Mouse (Mus musculus): ENCODE data around the gene Tmprss12. TPM values are rescaled to one million over a fixed set of nuclear protein-coding genes. Genes with fewer than 3 reads are reported as not detected.
"Not testable (repeated sequence)": the region's sequence is repeated elsewhere in the genome, so short reads cannot be mapped to it uniquely, and the experiment has no call there.

Tmprss12 gene
- polyA plus RNA-seq, 1 experiment, result not detected

DNA sequence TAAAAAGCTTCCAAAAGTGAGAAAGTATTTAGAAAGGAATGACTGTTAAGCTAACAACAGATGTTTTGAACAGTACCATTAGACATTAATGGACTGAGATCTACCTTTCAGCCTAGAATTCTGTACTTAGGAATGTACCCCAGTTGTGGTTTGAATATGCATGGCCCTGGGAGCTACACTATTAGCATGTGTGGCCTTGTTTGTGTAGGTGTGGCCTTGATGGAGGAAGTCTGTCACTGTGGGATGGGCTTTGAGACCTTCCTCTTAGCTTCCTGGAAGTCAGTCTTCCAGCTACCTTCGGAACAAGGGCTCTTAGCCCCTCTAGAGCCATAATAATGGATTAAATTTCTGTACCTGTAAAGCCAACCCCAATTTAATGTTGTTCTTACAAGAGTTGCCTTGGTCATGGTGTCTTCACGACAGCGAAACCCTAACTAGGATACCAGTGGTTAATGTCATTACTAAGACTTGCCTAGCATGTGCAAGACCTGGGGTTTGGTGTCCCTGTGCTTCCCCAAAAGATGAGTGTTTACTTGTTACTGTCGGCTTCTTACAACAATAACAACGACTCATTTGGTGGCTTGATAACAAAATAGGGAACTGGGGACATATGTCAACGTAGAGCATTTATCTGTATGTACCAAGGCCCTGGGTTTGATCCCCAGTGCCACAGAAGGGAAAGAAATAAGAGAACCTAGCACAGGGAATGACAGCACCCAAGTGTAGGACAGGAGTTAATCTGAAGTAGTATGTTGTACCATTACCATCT, 31.8 kb upstream of the Tmprss12 start:
- DNase-seq, result no peak
- no peak overlapping the region for H3K4me3 ChIP-seq (replicated peaks; ENCODE audit: insufficient read depth, low read depth, low read length)
- no peak overlapping the region for H3K27ac ChIP-seq (ENCODE audit: insufficient read depth, low read length)
- no peaks in the 10 kb centered on the region; the same call in 1 of the 2 replicates for H3K4me1 ChIP-seq (ENCODE audit: control insufficient read depth, insufficient read depth, low read length)
- 96% methylated on average over 6 of the region's 6 CpGs for WGBS
- no peak for TF ChIP-seq CTCF (IDR thresholded peaks at IDR 0.05; ENCODE audit: borderline replicate concordance, insufficient read depth, low read depth, low read length)
- TF ChIP-seq POLR2A (IDR thresholded peaks at IDR 0.05; ENCODE audit: borderline replicate concordance, insufficient read depth, low read length), result no peak
- H3K27me3 ChIP-seq (ENCODE audit: control insufficient read depth, insufficient read depth, low read length), result no peaks in the 10 kb centered on the region

DNA sequence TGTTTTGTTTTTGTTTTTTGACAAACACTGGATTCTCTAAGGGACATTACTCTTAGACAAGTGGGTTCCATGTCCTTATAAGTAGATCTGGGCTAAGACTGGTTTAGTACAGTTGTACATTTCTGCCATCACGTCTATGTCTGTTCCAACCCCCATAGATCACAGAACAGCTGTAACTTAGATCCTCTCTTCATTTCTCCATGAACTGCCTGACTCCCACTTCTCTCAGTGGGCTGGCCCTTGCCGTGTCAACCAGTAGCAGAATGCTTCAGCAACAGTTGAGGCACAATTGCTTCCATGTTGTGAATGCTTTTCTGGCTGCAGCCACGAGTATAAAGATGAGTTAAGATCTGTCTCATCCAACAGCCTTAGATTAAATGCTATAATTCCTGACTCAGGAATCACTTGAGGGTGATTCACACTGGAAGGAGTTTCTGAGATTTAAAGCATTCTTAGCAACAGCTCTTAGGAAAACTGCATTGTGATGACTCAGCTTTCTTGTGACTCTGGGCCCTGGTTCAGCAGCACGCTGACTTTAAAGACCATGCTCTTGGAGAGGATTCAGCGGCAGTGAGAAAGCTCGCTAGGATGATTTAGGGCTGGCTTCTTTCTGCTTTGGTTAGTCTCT, 29.4 kb upstream of the Tmprss12 start:
- Histone ChIP-seq H3K4me3 (replicated peaks; ENCODE audit: insufficient read depth, low read depth, low read length) (no peak overlapping the region), H3K27me3 (ENCODE audit: control insufficient read depth, insufficient read depth, low read length) (no peaks in the 10 kb centered on the region), H3K27ac (ENCODE audit: insufficient read depth, low read length) (no peak overlapping the region), H3K4me1 (ENCODE audit: control insufficient read depth, insufficient read depth, low read length) (no peaks in the 10 kb centered on the region)
- DNase-seq, result no peak
- WGBS, result 61% methylated on average over 6 of the region's 6 CpGs
- TF ChIP-seq CTCF (IDR thresholded peaks at IDR 0.05; ENCODE audit: borderline replicate concordance, insufficient read depth, low read depth, low read length) (no peak), POLR2A (IDR thresholded peaks at IDR 0.05; ENCODE audit: borderline replicate concordance, insufficient read depth, low read length) (no peak)

DNA sequence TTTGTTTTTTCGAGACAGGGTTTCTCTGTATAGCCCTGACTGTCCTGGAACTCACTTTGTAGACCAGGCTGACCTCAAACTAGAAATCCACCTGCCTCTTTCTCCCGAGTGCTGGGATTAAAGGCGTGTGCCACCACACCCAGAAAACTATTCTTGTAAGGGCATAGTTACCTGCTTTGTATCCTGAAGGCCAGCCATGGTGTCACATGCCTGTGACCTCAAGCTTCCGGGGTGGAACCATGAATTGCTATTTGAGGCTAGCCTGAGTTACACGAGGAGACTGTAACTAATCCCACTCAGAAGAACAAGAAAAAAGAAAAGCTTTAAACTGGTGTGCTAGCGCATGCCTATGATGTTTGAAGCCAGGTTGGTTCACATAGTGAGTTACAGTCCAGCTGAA, 24.3 kb upstream of the Tmprss12 start:
- WGBS, result 92% methylated on average over 6 of the region's 6 CpGs
- TF ChIP-seq POLR2A (IDR thresholded peaks at IDR 0.05; ENCODE audit: borderline replicate concordance, insufficient read depth, low read length), result no peak
- no peak for TF ChIP-seq CTCF (IDR thresholded peaks at IDR 0.05; ENCODE audit: borderline replicate concordance, insufficient read depth, low read depth, low read length)

DNA sequence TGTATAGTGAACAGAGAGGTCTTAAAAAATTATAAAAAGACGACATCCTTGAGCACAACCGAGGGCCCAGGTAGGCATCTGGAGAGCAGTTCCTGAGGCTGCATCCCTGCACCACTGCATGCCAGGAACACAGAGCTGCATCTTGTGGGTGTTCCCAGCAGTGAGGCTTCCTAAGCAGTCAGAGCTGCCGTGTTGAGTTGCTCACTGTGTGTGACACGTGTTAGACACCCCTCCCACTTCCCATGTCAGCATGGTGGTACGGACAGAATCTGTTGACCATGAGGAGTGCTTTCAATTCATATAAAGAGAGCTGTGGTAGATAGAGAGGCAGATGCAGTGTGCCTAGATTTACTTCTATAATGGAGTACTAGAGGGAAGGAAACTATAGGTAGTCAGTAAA, 23.3 kb upstream of the Tmprss12 start:
- no peak for DNase-seq
- no peak overlapping the region for H3K27ac ChIP-seq (ENCODE audit: insufficient read depth, low read length)
- H3K4me3 ChIP-seq (replicated peaks; ENCODE audit: insufficient read depth, low read depth, low read length), result no peak overlapping the region
- H3K27me3 ChIP-seq (ENCODE audit: control insufficient read depth, insufficient read depth, low read length), result no peaks in the 10 kb centered on the region
- 65% methylated on average over 5 of the region's 5 CpGs for WGBS
- no peaks in the 10 kb centered on the region for H3K4me1 ChIP-seq (ENCODE audit: control insufficient read depth, insufficient read depth, low read length)
- TF ChIP-seq CTCF (IDR thresholded peaks at IDR 0.05; ENCODE audit: borderline replicate concordance, insufficient read depth, low read depth, low read length), result no peak
- no peak for TF ChIP-seq POLR2A (IDR thresholded peaks at IDR 0.05; ENCODE audit: borderline replicate concordance, insufficient read depth, low read length)

More for the DNA sequence above, 24.3 kb upstream of the Tmprss12 start:
- Histone ChIP-seq H3K4me1 (ENCODE audit: control insufficient read depth, insufficient read depth, low read length) (no peaks in the 10 kb centered on the region), H3K27ac (ENCODE audit: insufficient read depth, low read length) (no peak overlapping the region), H3K4me3 (replicated peaks; ENCODE audit: insufficient read depth, low read depth, low read length) (no peak overlapping the region), H3K27me3 (ENCODE audit: control insufficient read depth, insufficient read depth, low read length) (no peaks in the 10 kb centered on the region)
- DNase-seq, result no peak

DNA sequence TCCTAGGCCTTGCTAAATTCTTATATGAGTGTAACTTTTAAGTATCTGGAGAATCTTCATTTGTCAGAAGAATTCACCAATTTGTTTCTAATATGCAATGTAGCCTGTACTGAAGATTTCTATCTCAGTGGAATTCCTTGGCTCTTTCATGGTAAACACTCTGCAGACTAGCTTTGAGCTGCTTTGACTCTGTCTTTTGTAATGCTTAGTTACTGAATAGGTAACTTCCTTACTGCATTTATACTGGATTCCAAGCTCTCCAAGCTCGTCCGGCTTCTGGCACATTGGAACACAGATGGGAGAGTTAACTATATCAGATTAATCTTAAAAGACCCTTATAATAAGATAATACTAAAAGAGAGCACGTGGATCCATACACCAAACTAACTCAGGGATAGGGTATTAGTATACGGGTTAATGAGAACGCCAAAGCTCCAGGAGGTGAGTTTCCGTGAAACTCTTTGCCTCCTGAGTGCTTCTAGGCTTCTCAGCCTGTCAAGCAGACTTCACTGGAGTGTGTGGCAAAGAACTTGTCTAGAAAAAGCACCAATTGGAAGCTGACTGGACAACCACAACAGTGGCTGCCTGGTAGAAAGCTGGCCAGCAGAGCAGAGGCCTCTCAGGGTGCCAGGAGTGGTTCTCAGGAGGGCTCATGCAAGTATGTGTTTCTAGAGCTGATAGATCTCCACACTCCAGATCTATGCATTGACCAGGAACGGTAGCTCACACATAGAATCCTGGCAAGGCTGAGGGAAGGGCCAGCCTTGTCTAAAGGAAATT, 21.8 kb upstream of the Tmprss12 start:
- Histone ChIP-seq H3K27me3 (ENCODE audit: control insufficient read depth, insufficient read depth, low read length) (no peaks in the 10 kb centered on the region), H3K27ac (ENCODE audit: insufficient read depth, low read length) (no peak overlapping the region), H3K4me1 (ENCODE audit: control insufficient read depth, insufficient read depth, low read length) (no peaks in the 10 kb centered on the region), H3K4me3 (replicated peaks; ENCODE audit: insufficient read depth, low read depth, low read length) (no peak overlapping the region)
- WGBS, result 96% methylated on average over 7 of the region's 7 CpGs
- TF ChIP-seq CTCF (IDR thresholded peaks at IDR 0.05; ENCODE audit: borderline replicate concordance, insufficient read depth, low read depth, low read length), result no peak
- no peak for TF ChIP-seq POLR2A (IDR thresholded peaks at IDR 0.05; ENCODE audit: borderline replicate concordance, insufficient read depth, low read length)
- DNase-seq, result no peak

DNA sequence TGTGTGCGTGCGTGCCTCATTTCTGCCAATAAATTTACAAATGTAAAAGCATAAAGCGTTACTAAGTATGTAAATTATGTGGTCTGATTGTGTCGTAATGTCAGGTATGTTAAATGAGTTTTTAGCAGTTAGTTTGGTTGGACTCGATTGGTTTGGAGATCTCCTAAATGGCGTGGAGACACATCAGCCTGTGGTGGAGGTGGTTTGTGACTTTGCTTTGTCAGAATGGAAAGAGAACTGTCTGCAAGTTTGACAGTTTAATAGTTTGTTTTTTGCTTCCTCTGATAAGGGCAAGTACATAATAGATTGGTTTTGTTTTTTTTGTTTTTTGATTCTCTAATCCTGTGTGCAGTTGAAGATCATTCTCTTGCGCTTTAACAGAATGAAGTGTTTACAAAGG, 20.3 kb upstream of the Tmprss12 start:
- DNase-seq; H3K4me1 ChIP-seq (ENCODE audit: control insufficient read depth, insufficient read depth, low read length); H3K27me3 ChIP-seq (ENCODE audit: control insufficient read depth, insufficient read depth, low read length); H3K4me3 ChIP-seq (replicated peaks; ENCODE audit: insufficient read depth, low read depth, low read length); H3K27ac ChIP-seq (ENCODE audit: insufficient read depth, low read length): not testable (repeated sequence)
- 89% methylated on average over 7 of the region's 7 CpGs for WGBS

DNA sequence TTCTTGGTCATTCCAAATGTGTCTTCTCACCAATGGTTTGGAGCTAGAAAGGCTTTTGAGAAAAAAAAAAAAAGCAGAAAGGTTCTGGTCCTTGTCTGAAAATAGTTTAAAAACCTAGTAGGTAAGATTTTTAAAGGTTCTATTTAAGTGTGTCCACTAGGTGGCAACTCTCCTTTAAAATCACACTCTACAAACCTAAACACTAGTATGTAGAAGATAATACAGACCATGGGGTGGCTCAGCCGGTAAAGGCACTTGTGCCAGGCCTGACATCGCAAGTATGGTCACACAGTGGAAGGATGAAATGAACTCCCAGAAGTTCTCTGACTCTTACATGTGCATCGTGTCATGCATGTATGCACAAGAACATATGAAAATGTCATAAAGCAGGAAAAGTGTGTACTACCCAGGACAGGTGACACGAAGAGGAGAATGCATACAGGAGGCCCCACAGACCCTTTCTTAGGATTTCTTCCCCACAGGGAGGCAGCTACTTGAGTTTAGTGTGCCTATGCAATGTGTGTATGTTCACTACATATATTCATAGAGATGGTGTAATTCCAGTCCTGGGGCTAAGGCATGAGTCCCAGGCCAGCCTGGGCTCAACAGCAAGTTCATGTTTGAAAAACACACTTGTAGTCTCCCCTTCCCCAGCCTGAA, 17.3 kb upstream of the Tmprss12 start:
- H3K27me3 ChIP-seq (ENCODE audit: control insufficient read depth, insufficient read depth, low read length), result no peaks in the 10 kb centered on the region
- H3K4me3 ChIP-seq (replicated peaks; ENCODE audit: insufficient read depth, low read depth, low read length), result no peak overlapping the region
- 15% methylated on average over 4 of the region's 4 CpGs for WGBS
- TF ChIP-seq CTCF (IDR thresholded peaks at IDR 0.05; ENCODE audit: borderline replicate concordance, insufficient read depth, low read depth, low read length) (peak; percentile 39; the same call in 1 of the 2 replicates), POLR2A (IDR thresholded peaks at IDR 0.05; ENCODE audit: borderline replicate concordance, insufficient read depth, low read length) (no peak)
- no peaks in the 10 kb centered on the region for H3K4me1 ChIP-seq (ENCODE audit: control insufficient read depth, insufficient read depth, low read length)
- peak; percentile 23 to 26 for DNase-seq
- H3K27ac ChIP-seq (ENCODE audit: insufficient read depth, low read length), result no peak overlapping the region
